ENCODE assay signal across 8 mouse cellular contexts in genomic region chr17:86909733-86910495, GRCm38 (mm10). TPM values are rescaled to one million over a fixed set of nuclear protein-coding genes. Genes with fewer than 3 reads are reported as not detected.
A peak's percentile ranks its signal among the peaks of the same experiment; 100 is the strongest.
DNase-seq lines count a peak whose midpoint lies in the region; ATAC-seq and TF ChIP-seq lines count a peak whose summit lies in the region.
"Had no signal": no experiment of that assay in that cellular context is flagged by ENCODE, and none has a peak within 500 bp of the region (broad histone marks: within the 10 kb centered on the region; RNA-seq: fewer than 3 reads in every experiment).

No protein-coding gene starts in this region.

- H3K27me3 ChIP-seq in hindbrain, embryonic 10.5 days (ENCODE audit: insufficient read depth, poor library complexity, severe bottlenecking), result peaks cover 7% of the 10 kb centered on the region; the same call in 1 of the 2 replicates
- H3K27me3 ChIP-seq in hindbrain, embryonic 12.5 days, result 0 out of 2 replicates have a peak, but pooled peaks cover 10% of the 10 kb centered on the region
- H3K27me3 ChIP-seq in C2C12 (ENCODE audit: control insufficient read depth, insufficient read depth, insufficient read length) (peaks cover 6% of the 10 kb centered on the region), Patski (no peaks in the 10 kb centered on the region)
- H3K27me3 ChIP-seq in hindbrain, embryonic 16.5 days (replicated peaks; ENCODE audit: control insufficient read depth, insufficient read depth, low read length), result no peaks in the 10 kb centered on the region; the same call in 1 of the 2 replicates
- no peaks in the 10 kb centered on the region for H3K27me3 ChIP-seq in neural tube, embryonic 11.5 days (ENCODE audit: control insufficient read depth, insufficient read depth, low read length)

- in situ Hi-C loops in Patski (cut with MboI; ENCODE audit: low pct_unique_long_range_greater_than_20kb), result loop anchor here (5.0 to 10.0 kb wide), 4 partner anchors 98 to 745 kb away; partner anchors contain the start of gene Prkce

- peak; percentile 36 for DNase-seq in hindbrain, embryonic 10.5 days (ENCODE audit: low spot score)
- no peak for DNase-seq in Patski (ENCODE audit: low read depth, low spot score)
- DNase-seq in neural tube, embryonic 11.5 days (ENCODE audit: low spot score), result peak; percentile 47
- DNase-seq in thymus, postnatal 0 days (ENCODE audit: low spot score), result no peak

- TF ChIP-seq CTCF in C2C12 (IDR thresholded peaks at IDR 0.05; ENCODE audit: control insufficient read depth, insufficient read depth, insufficient read length) (peak; percentile 67), Patski (IDR thresholded peaks at IDR 0.05) (peak; percentile 67)

- H3K36me3 ChIP-seq in hindbrain, embryonic 10.5 days, result no peaks in the 10 kb centered on the region
- no peaks in the 10 kb centered on the region for H3K36me3 ChIP-seq in hindbrain, embryonic 12.5 days
- no peaks in the 10 kb centered on the region for H3K36me3 ChIP-seq in C2C12 (ENCODE audit: control insufficient read depth, insufficient read depth)
- no peaks in the 10 kb centered on the region for H3K36me3 ChIP-seq in hindbrain, embryonic 16.5 days (ENCODE audit: control insufficient read depth, insufficient read depth, low read length)
- no peaks in the 10 kb centered on the region for H3K36me3 ChIP-seq in neural tube, embryonic 11.5 days (ENCODE audit: control insufficient read depth, insufficient read depth, low read length)

- H3K79me2 ChIP-seq in C2C12 (ENCODE audit: control insufficient read depth, insufficient read depth), result no peaks in the 10 kb centered on the region

- H3K4me3 ChIP-seq in hindbrain, embryonic 10.5 days, result no peak overlapping the region
- H3K4me3 ChIP-seq in hindbrain, embryonic 12.5 days, result no peak overlapping the region
- no peak overlapping the region for H3K4me3 ChIP-seq in C2C12 (ENCODE audit: insufficient read depth, poor library complexity, severe bottlenecking)
- H3K4me3 ChIP-seq in hindbrain, embryonic 16.5 days (ENCODE audit: low read length), result no peak overlapping the region
- no peak overlapping the region for H3K4me3 ChIP-seq in neural tube, embryonic 11.5 days (ENCODE audit: low read depth, low read length)

- POLR2A ChIA-PET in Patski (lab: Charles Lee), result no interaction called here

- peak overlapping the region; percentile 42; the same call in 1 of the 2 replicates for H3K27ac ChIP-seq in hindbrain, embryonic 10.5 days
- H3K27ac ChIP-seq in hindbrain, embryonic 12.5 days, result no peak overlapping the region
- H3K27ac ChIP-seq in hindbrain, embryonic 16.5 days (ENCODE audit: low read depth, low read length), result no peak overlapping the region
- no peak overlapping the region for H3K27ac ChIP-seq in neural tube, embryonic 11.5 days (ENCODE audit: low read depth, low read length)

- H3ac ChIP-seq in C2C12 (ENCODE audit: control insufficient read depth, insufficient read length, low read depth), result no peak overlapping the region

- no peak for ATAC-seq in hindbrain, embryonic 12.5 days (ENCODE audit: low FRiP score)
- no peak for ATAC-seq in Patski
- ATAC-seq in hindbrain, embryonic 16.5 days, result peak; percentile 41; the same call in 1 of the 2 replicates
- ATAC-seq in neural tube, embryonic 11.5 days (ENCODE audit: insufficient read depth, low FRiP score, low TSS enrichment), result no peak

- WGBS in hindbrain, embryonic 10.5 days, result 76% methylated on average over 14 of the region's 14 CpGs
- 70% methylated on average over 14 of the region's 14 CpGs for WGBS in hindbrain, embryonic 12.5 days
- WGBS in hindbrain, embryonic 16.5 days, result 70% methylated on average over 14 of the region's 14 CpGs
- WGBS in neural tube, embryonic 11.5 days, result 84% methylated on average over 14 of the region's 14 CpGs

- no peak overlapping the region for H3K9ac ChIP-seq in hindbrain, embryonic 12.5 days
- no peak overlapping the region for H3K9ac ChIP-seq in hindbrain, embryonic 16.5 days (ENCODE audit: low read depth, low read length)
- no peak overlapping the region for H3K9ac ChIP-seq in neural tube, embryonic 11.5 days (ENCODE audit: low read length)

- H3K4me1 ChIP-seq in hindbrain, embryonic 10.5 days (replicated peaks), result peaks cover 23% of the 10 kb centered on the region
- H3K4me1 ChIP-seq in hindbrain, embryonic 12.5 days, result peaks cover 11% of the 10 kb centered on the region
- H3K4me1 ChIP-seq in hindbrain, embryonic 16.5 days (ENCODE audit: control insufficient read depth, insufficient read depth, low read depth, low read length), result peaks cover 11% of the 10 kb centered on the region
- H3K4me1 ChIP-seq in neural tube, embryonic 11.5 days (ENCODE audit: control insufficient read depth, insufficient read depth, low read length), result peaks cover 6% of the 10 kb centered on the region; the same call in 1 of the 2 replicates

- no peak overlapping the region for H3K4me2 ChIP-seq in hindbrain, embryonic 12.5 days (replicated peaks)
- H3K4me2 ChIP-seq in hindbrain, embryonic 16.5 days (ENCODE audit: low read length), result no peak overlapping the region
- no peak overlapping the region for H3K4me2 ChIP-seq in neural tube, embryonic 11.5 days (ENCODE audit: low read depth)

- no peaks in the 10 kb centered on the region for H3K9me3 ChIP-seq in hindbrain, embryonic 10.5 days
- no peaks in the 10 kb centered on the region for H3K9me3 ChIP-seq in hindbrain, embryonic 12.5 days (replicated peaks)
- H3K9me3 ChIP-seq in hindbrain, embryonic 16.5 days (ENCODE audit: control insufficient read depth, low read length), result no peaks in the 10 kb centered on the region
- H3K9me3 ChIP-seq in neural tube, embryonic 11.5 days (ENCODE audit: control insufficient read depth, low read length), result no peaks in the 10 kb centered on the region

- H3K79me3 ChIP-seq in C2C12 (ENCODE audit: low read depth), result no peaks in the 10 kb centered on the region

- CTCF ChIA-PET in Patski (lab: Charles Lee), result interaction anchor here (1.9 kb wide), 1 partner anchor 424 kb away, joined by 5 read pairs; no protein-coding TSS in a partner anchor

TF ChIP-seq in C2C12, 6 proteins besides CTCF, POLR2A, EP300 and RAD21:
- TF ChIP-seq MYOG (IDR thresholded peaks at IDR 0.05; ENCODE audit: control insufficient read depth, extremely low read depth, insufficient read length) (no peak), CEBPB (IDR thresholded peaks at IDR 0.05; ENCODE audit: low read depth) (no peak), USF1 (IDR thresholded peaks at IDR 0.05; ENCODE audit: low read depth) (no peak), MYOD1 (IDR thresholded peaks at IDR 0.05; ENCODE audit: control insufficient read depth, insufficient read length, low read depth) (no peak), MAX (IDR thresholded peaks at IDR 0.05) (no peak), FOSL1 (IDR thresholded peaks at IDR 0.05; ENCODE audit: insufficient read depth, low read length, poor library complexity, severe bottlenecking) (no peak)

RNA-seq across cellular contexts. Expression of gene Tmem247, which starts 7.2 kb away (rescaled TPM):
- not detected in 2 replicates for polyA plus RNA-seq in hindbrain, embryonic 10.5 days (2016; fragmentation: Nextera tagmentation; extraction: Ambion mirVana)
- polyA plus RNA-seq in hindbrain, embryonic 12.5 days (2016; fragmentation: Nextera tagmentation; extraction: Ambion mirVana), result not detected in 2 replicates
- not detected for polyA plus RNA-seq in C2C12 (2012; fragmentation: generic; extraction: Trizol)
- not detected for polyA plus RNA-seq in Patski (2021)
- not detected in 2 replicates for polyA plus RNA-seq in hindbrain, embryonic 16.5 days (2015; fragmentation: Nextera tagmentation; extraction: Ambion mirVana)
- not detected in 2 replicates for polyA plus RNA-seq in neural tube, embryonic 11.5 days (2014; fragmentation: Nextera tagmentation; extraction: Ambion mirVana)
- polyA plus RNA-seq in thymus, postnatal 0 days (2015; fragmentation: Nextera tagmentation; extraction: Ambion mirVana), result not detected in 2 replicates
- polyA plus RNA-seq: large intestine, adult 2 months had no signal

RNA-seq across cellular contexts. Expression of gene Atp6v1e2, which starts 37.8 kb away (rescaled TPM):
- not detected in 2 replicates for polyA plus RNA-seq in hindbrain, embryonic 10.5 days (2016; fragmentation: Nextera tagmentation; extraction: Ambion mirVana)
- polyA plus RNA-seq in hindbrain, embryonic 12.5 days (2016; fragmentation: Nextera tagmentation; extraction: Ambion mirVana), result not detected in 2 replicates
- polyA plus RNA-seq in C2C12 (2012; fragmentation: generic; extraction: Trizol), result not detected
- not detected for polyA plus RNA-seq in Patski (2021)
- 0.11 and 0.24 TPM in 2 replicates for polyA plus RNA-seq in hindbrain, embryonic 16.5 days (2015; fragmentation: Nextera tagmentation; extraction: Ambion mirVana)
- polyA plus RNA-seq in neural tube, embryonic 11.5 days (2014; fragmentation: Nextera tagmentation; extraction: Ambion mirVana), result not detected in 2 replicates
- polyA plus RNA-seq in thymus, postnatal 0 days (2015; fragmentation: Nextera tagmentation; extraction: Ambion mirVana), result not detected in 2 replicates
- polyA plus RNA-seq: large intestine, adult 2 months had no signal

RNA-seq across cellular contexts. Expression of gene Rhoq, which starts 53.0 kb away (rescaled TPM):
- 8.4 and 9.7 TPM in 2 replicates for polyA plus RNA-seq in hindbrain, embryonic 10.5 days (2016; fragmentation: Nextera tagmentation; extraction: Ambion mirVana)
- polyA plus RNA-seq in hindbrain, embryonic 12.5 days (2016; fragmentation: Nextera tagmentation; extraction: Ambion mirVana), result 16.3 and 19.2 TPM in 2 replicates
- polyA plus RNA-seq in C2C12 (2012; fragmentation: generic; extraction: Trizol) (10.5 TPM), Patski (2021) (76.8 TPM)
- polyA plus RNA-seq in hindbrain, embryonic 16.5 days (2015; fragmentation: Nextera tagmentation; extraction: Ambion mirVana), result 7.4 and 7.8 TPM in 2 replicates
- 12.2 and 13.8 TPM in 2 replicates for polyA plus RNA-seq in neural tube, embryonic 11.5 days (2014; fragmentation: Nextera tagmentation; extraction: Ambion mirVana)
- polyA plus RNA-seq in thymus, postnatal 0 days (2015; fragmentation: Nextera tagmentation; extraction: Ambion mirVana), result 3.1 and 3.8 TPM in 2 replicates

Comparison
In these comparisons a context has a peak if more than half of its experiments do, and no peak if none do; other contexts are left out.
1. DNase-seq: peak in hindbrain, embryonic 10.5 days (single experiment) and neural tube, embryonic 11.5 days (single experiment); none in Patski (single experiment) and thymus, postnatal 0 days (single experiment).